Mouse (Mus musculus) forebrain, embryonic 11.5 days (tissue): ENCODE measurements around the gene Dpm3. TPM values are rescaled to one million over a fixed set of nuclear protein-coding genes. Genes with fewer than 3 reads are reported as not detected.
A peak's percentile ranks its signal among the peaks of the same experiment; 100 is the strongest.

Experiments
- ATAC-seq: fragments of 200-750 bp; cut with Nextera tagmentation; replicated peaks from 2 replicates; pipeline ENCODE4 v1.8.0; 2017; ENCODE audit warnings: moderate TSS enrichment; ENCODE audit not compliant: low FRiP score
- DNase-seq: peaks from one replicate; pipeline ENCODE4 v3.0.0-alpha.2; 2017; ENCODE audit warnings: low spot score
- H3K27ac ChIP-seq: fragments of 300-500 bp; sonication (generic); 2 replicates; pipeline ENCODE4 v1.5.1; 2014; ENCODE audit warnings: low read depth, low read length
- H3K27me3 ChIP-seq: fragments of 300-500 bp; sonication (generic); 2 replicates; pipeline ENCODE4 v1.6.1; 2014; ENCODE audit warnings: mild to moderate bottlenecking, low read length, mixed read lengths; ENCODE audit not compliant: control insufficient read depth, insufficient read depth
- H3K36me3 ChIP-seq: fragments of 300-500 bp; sonication (generic); 2 replicates; pipeline ENCODE4 v1.6.1; 2014; ENCODE audit warnings: mild to moderate bottlenecking, low read length, moderate library complexity, mixed read lengths; ENCODE audit not compliant: control insufficient read depth, insufficient read depth
- H3K4me1 ChIP-seq: fragments of 300-500 bp; sonication (generic); replicated peaks from 2 replicates; pipeline ENCODE4 v1.6.1; 2014; ENCODE audit warnings: low read length, mixed read lengths; ENCODE audit not compliant: control insufficient read depth, insufficient read depth
- H3K4me2 ChIP-seq: fragments of 300-500 bp; sonication (generic); 2 replicates; pipeline ENCODE4 v1.6.1; 2014; ENCODE audit warnings: low read depth, mild to moderate bottlenecking, low read length, moderate library complexity, mixed read lengths; ENCODE audit not compliant: severe bottlenecking
- H3K4me3 ChIP-seq: fragments of 300-500 bp; sonication (generic); 2 replicates; pipeline ENCODE4 v1.5.1; 2014; ENCODE audit warnings: low read depth, low read length
- H3K9ac ChIP-seq: fragments of 300-500 bp; sonication (generic); 2 replicates; pipeline ENCODE4 v1.6.1; 2014; ENCODE audit warnings: low read length
- H3K9me3 ChIP-seq: fragments of 300-500 bp; sonication (generic); 2 replicates; pipeline ENCODE4 v1.6.1; 2016; ENCODE audit warnings: low read length, mixed read lengths; ENCODE audit not compliant: control insufficient read depth
- WGBS: fragments of 180-500 bp; shearing (Covaris S2); extraction: QIAGEN DNeasy Blood & Tissue Kit; methylation state at CpG from one replicate; pipeline ENCODE4 v1.1.7; 2014; 5-methylcytosine and 5-hydroxymethylcytosine counted together
- polyA plus RNA-seq: library from polyadenylated mRNA; unstranded; fragments of >200 nt; fragmentation: Nextera tagmentation; extraction: Ambion mirVana; gene quantifications from 2 replicates; pipeline ENCODE4 v1.2.1, GENCODE M21; 2014

Gene Dpm3
- polyA plus RNA-seq, 1 experiment from 2014 or later: 79.0 TPM

GRCm38 (mm10) chr3:89298908-89299307 is 39.8 kb downstream of the Dpm3 start:
- WGBS: 85% methylated on average over 6 of the region's 6 CpGs
- H3K4me2 ChIP-seq: no peak overlapping the region
- no peak overlapping the region for H3K27ac ChIP-seq
- no peak for ATAC-seq
- no peak overlapping the region for H3K9ac ChIP-seq
- no peak overlapping the region for H3K4me3 ChIP-seq
- no peak for DNase-seq
- H3K36me3 ChIP-seq: no peaks in the 10 kb centered on the region
- H3K4me1 ChIP-seq: no peaks in the 10 kb centered on the region
- no peaks in the 10 kb centered on the region for H3K9me3 ChIP-seq
- peaks cover 2% of the 10 kb centered on the region; the same call in 1 of the 2 replicates for H3K27me3 ChIP-seq

GRCm38 (mm10) chr3:89299499-89299898 is 40.3 kb downstream of the Dpm3 start:
- no peaks in the 10 kb centered on the region for H3K4me1 ChIP-seq
- no peak overlapping the region for H3K27ac ChIP-seq
- peak overlapping the region; percentile 40; the same call in 1 of the 2 replicates for H3K4me2 ChIP-seq
- DNase-seq (no peak), ATAC-seq (no peak)
- WGBS: 3% methylated on average over 14 of the region's 14 CpGs
- no peaks in the 10 kb centered on the region for H3K9me3 ChIP-seq
- H3K9ac ChIP-seq: peak overlapping the region; percentile 3
- no peaks in the 10 kb centered on the region for H3K36me3 ChIP-seq
- H3K27me3 ChIP-seq: peaks cover 2% of the 10 kb centered on the region; the same call in 1 of the 2 replicates
- H3K4me3 ChIP-seq: peak overlapping the region; percentile 2; the same call in 1 of the 2 replicates

DNA sequence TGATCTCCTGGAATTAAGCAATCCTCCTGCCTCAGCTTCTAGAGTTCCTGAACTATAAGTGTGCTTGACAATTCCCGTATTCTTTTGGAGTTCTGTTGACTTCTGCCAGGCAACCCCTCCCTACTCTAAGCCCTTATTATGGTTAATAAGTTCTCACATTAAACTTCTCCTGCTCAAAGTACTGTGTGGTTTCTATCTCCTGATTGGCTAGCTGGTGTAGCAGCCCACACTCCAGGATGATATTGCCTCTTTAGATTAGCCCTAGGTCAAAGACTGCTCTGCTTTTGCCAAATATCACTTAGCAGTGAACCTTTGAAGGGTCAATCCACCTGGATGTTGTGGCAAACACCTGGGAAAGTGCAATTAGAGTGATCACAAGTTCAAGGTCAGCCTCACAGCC is 40.9 kb downstream of the Dpm3 start:
- Histone ChIP-seq H3K27ac (no peak overlapping the region), H3K4me3 (no peak overlapping the region), H3K36me3 (no peaks in the 10 kb centered on the region), H3K9me3 (no peaks in the 10 kb centered on the region), H3K9ac (no peak overlapping the region), H3K4me1 (no peaks in the 10 kb centered on the region), H3K27me3 (peaks cover 2% of the 10 kb centered on the region; the same call in 1 of the 2 replicates), H3K4me2 (peak overlapping the region; percentile 40; the same call in 1 of the 2 replicates)
- ATAC-seq: no peak
- no peak for DNase-seq
- 70% methylated on average over 1 of the region's 1 CpGs for WGBS

DNA sequence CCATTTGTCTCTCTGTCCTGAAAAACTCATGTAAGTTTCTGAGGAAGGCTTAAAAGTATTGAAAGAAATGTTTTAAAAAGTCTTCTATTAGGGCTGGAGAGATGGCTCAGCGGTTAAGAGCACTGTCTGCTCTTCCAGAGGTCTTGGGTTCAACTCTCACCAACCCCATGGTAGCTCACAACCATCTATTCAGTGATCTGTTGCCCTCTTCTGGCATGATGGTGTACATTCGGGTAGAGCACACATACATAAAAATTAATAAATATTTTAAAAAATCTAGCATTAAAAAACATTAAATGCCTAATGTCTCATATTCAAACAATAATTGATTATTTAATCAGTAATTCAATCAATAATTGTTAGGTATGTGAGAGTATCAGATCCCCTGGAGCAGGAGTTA is 41.4 kb downstream of the Dpm3 start:
- ATAC-seq (no peak), DNase-seq (no peak)
- no peak overlapping the region for H3K4me3 ChIP-seq
- H3K9ac ChIP-seq: no peak overlapping the region
- H3K9me3 ChIP-seq: no peaks in the 10 kb centered on the region
- no peak overlapping the region for H3K4me2 ChIP-seq
- WGBS: 59% methylated on average over 2 of the region's 2 CpGs
- H3K4me1 ChIP-seq: no peaks in the 10 kb centered on the region
- peaks cover 2% of the 10 kb centered on the region; the same call in 1 of the 2 replicates for H3K27me3 ChIP-seq
- no peak overlapping the region for H3K27ac ChIP-seq
- H3K36me3 ChIP-seq: no peaks in the 10 kb centered on the region

GRCm38 (mm10) chr3:89304440-89304839 is 45.3 kb downstream of the Dpm3 start:
- Histone ChIP-seq H3K4me3 (no peak overlapping the region), H3K9me3 (no peaks in the 10 kb centered on the region), H3K27ac (no peak overlapping the region), H3K27me3 (peaks cover 2% of the 10 kb centered on the region; the same call in 1 of the 2 replicates), H3K4me2 (no peak overlapping the region), H3K9ac (no peak overlapping the region), H3K4me1 (no peaks in the 10 kb centered on the region), H3K36me3 (no peaks in the 10 kb centered on the region)
- no peak for DNase-seq
- no peak for ATAC-seq
- WGBS: 63% methylated on average over 6 of the region's 6 CpGs

DNA sequence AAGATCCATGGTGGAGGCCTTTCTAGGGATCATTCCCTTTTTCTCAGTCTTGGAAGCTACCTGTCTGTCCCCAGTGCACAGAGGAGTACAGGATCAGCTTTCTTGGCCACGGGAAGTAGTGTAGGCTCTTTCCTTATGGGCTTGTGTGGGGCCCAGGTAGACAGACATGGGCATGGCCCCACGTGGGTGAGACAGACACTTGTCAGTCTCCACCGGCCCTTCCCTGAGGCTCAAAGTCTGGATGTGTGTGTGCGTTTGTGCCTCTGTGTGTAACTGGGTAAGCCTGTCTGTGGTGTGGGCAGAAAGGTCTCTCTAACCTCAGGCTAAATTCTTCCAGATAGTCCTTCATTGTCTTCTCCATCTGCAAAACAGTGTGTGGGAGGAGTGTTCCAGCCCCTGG is 45.9 kb downstream of the Dpm3 start:
- H3K27ac ChIP-seq: no peak overlapping the region
- H3K4me2 ChIP-seq: no peak overlapping the region
- WGBS: 74% methylated on average over 4 of the region's 4 CpGs

GRCm38 (mm10) chr3:89305551-89306325 is 46.6 kb downstream of the Dpm3 start:
- no peaks in the 10 kb centered on the region for H3K36me3 ChIP-seq
- no peaks in the 10 kb centered on the region for H3K9me3 ChIP-seq
- WGBS: 72% methylated on average over 8 of the region's 8 CpGs
- DNase-seq (no peak), ATAC-seq (no peak)
- no peaks in the 10 kb centered on the region for H3K4me1 ChIP-seq
- H3K4me2 ChIP-seq: no peak overlapping the region
- no peaks in the 10 kb centered on the region for H3K27me3 ChIP-seq
- H3K9ac ChIP-seq: no peak overlapping the region
- no peak overlapping the region for H3K27ac ChIP-seq
- H3K4me3 ChIP-seq: no peak overlapping the region

More for the DNA sequence above, 45.9 kb downstream of the Dpm3 start:
- Histone ChIP-seq H3K4me1 (no peaks in the 10 kb centered on the region), H3K4me3 (no peak overlapping the region), H3K27me3 (peaks cover 2% of the 10 kb centered on the region; the same call in 1 of the 2 replicates), H3K36me3 (no peaks in the 10 kb centered on the region), H3K9ac (no peak overlapping the region), H3K9me3 (no peaks in the 10 kb centered on the region)
- ATAC-seq (no peak), DNase-seq (no peak)

- H3K27ac ChIP-seq: no peak overlapping the region
- WGBS: 2% methylated on average over 9 of the region's 9 CpGs
- H3K4me2 ChIP-seq: no peak overlapping the region
- no peaks in the 10 kb centered on the region for H3K27me3 ChIP-seq
- ATAC-seq (peak; percentile 78), DNase-seq (peak; percentile 87)
- H3K36me3 ChIP-seq: no peaks in the 10 kb centered on the region
- H3K4me3 ChIP-seq: no peak overlapping the region
- no peaks in the 10 kb centered on the region for H3K4me1 ChIP-seq
- no peaks in the 10 kb centered on the region for H3K9me3 ChIP-seq
- H3K9ac ChIP-seq: no peak overlapping the region
Observed at GRCm38 (mm10) chr3:89308089-89308488, 48.9 kb downstream of the Dpm3 start.

- H3K9ac ChIP-seq: no peak overlapping the region
- H3K9me3 ChIP-seq: no peaks in the 10 kb centered on the region
- no peak overlapping the region for H3K4me3 ChIP-seq
- no peak for DNase-seq
- H3K36me3 ChIP-seq: no peaks in the 10 kb centered on the region
- 68% methylated on average over 5 of the region's 5 CpGs for WGBS
- no peak overlapping the region for H3K4me2 ChIP-seq
- no peak for ATAC-seq
- H3K27me3 ChIP-seq: peaks cover 27% of the 10 kb centered on the region
- no peak overlapping the region for H3K27ac ChIP-seq
- peaks cover 17% of the 10 kb centered on the region for H3K4me1 ChIP-seq
Observed at GRCm38 (mm10) chr3:89314340-89314739, 55.2 kb downstream of the Dpm3 start.
